Mouse (Mus musculus) CD8-positive naive resting alpha-beta T cell, adult 57 days (primary cell): ENCODE results near the gene Brpf1. TPM values are rescaled to one million over a fixed set of nuclear protein-coding genes. Genes with fewer than 3 reads are reported as not detected.

Experiments
- total RNA-seq: library from RNA; stranded (reverse); gene quantifications from one replicate; pipeline ENCODE4 v1.2.4, GENCODE M21; 2023

Brpf1 gene
- total RNA-seq, result 60.7 TPM

GRCm38 (mm10) chr6:113306986-113307349 lies at the start of gene Brpf1:
Gene Brpf1 (plus strand): TSS chr6:113307137.

DNA sequence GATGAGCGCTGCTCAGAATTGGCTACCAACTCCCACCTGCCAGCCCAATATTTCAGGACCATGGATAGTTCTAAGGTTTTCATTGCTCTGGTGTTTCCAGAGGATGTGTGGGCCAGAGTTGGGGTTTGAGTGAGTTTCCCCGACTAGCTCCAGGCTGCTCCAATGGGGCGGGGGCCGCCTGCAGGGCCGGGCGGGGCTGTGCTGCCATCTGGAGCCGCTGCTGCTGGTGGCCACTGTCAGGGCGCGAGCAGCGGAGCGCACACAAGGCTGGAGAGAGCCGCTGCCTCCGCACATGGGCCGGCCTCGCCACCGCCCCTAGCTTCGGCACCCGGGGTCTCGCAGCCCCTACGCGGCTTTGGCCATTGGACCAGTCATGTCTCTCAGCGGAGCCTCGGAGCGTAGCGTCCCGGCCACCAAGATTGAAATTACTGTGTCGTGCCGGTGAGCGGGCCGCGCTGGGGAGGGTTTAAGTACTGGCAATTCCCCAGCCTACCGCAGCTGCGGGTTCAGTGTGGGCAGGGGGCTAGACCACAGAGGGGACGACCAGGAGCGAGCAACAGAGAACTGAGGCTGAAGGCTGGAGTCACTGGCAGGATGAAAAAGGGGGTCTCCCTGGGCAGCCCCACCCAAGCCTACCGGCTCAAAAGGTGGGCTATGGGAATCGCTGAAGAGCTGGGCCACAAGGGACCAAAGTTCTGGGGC lies 24.7 kb upstream of the Brpf1 start, which contains the start of gene Cpne9:
Gene Cpne9, plus strand, starts transcription at position 207 of the 702 bp plus-strand sequence.

GRCm38 (mm10) chr6:113326533-113327315 lies 19.8 kb downstream of the Brpf1 start, which contains the start of gene Ogg1:
Gene Ogg1 (plus strand): TSS chr6:113326972.

DNA sequence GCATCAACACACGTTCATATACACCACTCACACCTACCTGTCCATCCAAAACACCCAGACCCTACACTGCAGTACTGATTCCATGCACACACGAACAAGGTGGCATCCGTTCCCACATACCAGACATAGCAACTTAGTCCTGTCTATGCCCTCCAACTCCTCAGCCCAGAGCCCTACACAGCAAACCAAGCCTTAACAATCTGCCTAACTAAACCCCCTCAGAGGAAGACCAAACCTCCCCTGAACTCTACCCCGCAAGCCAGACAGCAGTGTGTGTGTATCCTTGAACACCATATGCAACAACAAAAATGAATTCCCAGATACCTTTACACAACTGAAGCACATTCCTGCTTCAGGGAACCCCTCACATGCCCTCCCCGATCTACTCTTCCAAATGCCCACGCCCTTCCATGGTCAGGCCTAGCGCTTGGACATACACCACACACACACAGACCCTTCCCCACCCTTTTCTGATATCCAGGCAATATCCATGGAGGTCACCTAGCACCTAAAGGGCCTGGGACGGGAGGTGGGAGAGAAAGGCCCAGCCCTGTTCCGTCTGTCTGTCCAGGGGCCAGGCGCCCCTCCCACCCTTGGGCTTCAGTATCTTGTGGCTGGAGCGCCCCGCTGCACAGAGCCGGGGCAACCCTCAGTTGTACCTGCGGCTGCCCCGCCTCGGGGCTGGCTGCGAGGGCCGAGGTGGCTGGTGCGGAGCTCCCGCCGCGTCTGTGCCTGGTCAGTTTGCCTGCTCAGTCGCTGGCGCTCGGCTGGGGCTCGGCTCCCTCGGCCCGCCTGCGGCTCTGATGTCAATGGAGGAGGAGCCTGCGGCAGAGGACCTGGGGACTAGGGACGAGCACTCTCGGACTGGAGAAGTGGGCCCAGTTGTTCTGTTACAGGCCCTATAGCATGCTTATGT lies 36.5 kb downstream of the Brpf1 start, which contains the start of gene Camk1:
Gene Camk1, minus strand, starts transcription at position 808 of the 916 bp plus-strand sequence.

Other genes starting within 250 kb of the Brpf1 start
- 106 TPM for gene Setd5, start 229.8 kb upstream of the Brpf1 start, total RNA-seq
- gene Lhfpl4, start 111.8 kb upstream of the Brpf1 start, total RNA-seq, result 1.2 TPM
- gene Mtmr14, start 69.3 kb upstream of the Brpf1 start, total RNA-seq, result 35.7 TPM
- gene Cpne9, start 24.8 kb upstream of the Brpf1 start, total RNA-seq, result 2.1 TPM
- 12.5 TPM for gene Ogg1, start 19.8 kb downstream of the Brpf1 start, total RNA-seq
- 0.61 TPM for gene Camk1, start 36.8 kb downstream of the Brpf1 start, total RNA-seq
- 24.6 TPM for gene Tada3, start 70.7 kb downstream of the Brpf1 start, total RNA-seq
- 244 TPM for gene Arpc4, start 71.0 kb downstream of the Brpf1 start, total RNA-seq
- 44.0 TPM for gene Ttll3, start 82.1 kb downstream of the Brpf1 start, total RNA-seq
- 12.3 TPM for gene Rpusd3, start 112.2 kb downstream of the Brpf1 start, total RNA-seq
- not detected for gene Cidec, start 128.6 kb downstream of the Brpf1 start, total RNA-seq
- 20.1 TPM for gene Jagn1, start 135.4 kb downstream of the Brpf1 start, total RNA-seq
- not detected for gene Il17re, start 151.3 kb downstream of the Brpf1 start, total RNA-seq
- gene Il17rc, start 164.3 kb downstream of the Brpf1 start, total RNA-seq, result not detected
- gene Creld1, start 176.2 kb downstream of the Brpf1 start, total RNA-seq, result 9.8 TPM
- 0.86 TPM for gene Prrt3, start 194.8 kb downstream of the Brpf1 start, total RNA-seq
- gene Emc3, start 224.5 kb downstream of the Brpf1 start, total RNA-seq, result 64.3 TPM
- gene Fancd2, start 224.5 kb downstream of the Brpf1 start, total RNA-seq, result 0.83 TPM